Comparison of ENCODE assay signal across 8 mouse cellular contexts in the genomic region with DNA sequence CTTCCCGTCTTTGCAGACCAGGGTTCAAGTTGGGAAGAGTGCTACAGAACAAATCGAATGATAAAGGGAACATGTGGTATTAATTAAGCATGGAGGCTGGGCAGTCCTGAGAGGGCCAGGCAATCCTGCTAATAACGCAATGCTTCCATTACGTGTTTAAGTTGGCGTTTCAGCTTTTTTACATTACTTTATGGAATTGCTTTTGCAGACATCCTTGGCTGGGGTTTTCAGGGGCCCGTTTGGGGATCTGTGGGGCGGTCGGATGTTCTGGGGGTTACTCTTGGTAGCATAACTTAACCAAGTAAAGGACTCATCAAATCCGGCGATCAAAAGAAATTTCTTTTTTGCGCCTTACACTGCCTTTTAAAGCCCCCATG.
DNase-seq lines count a peak whose midpoint lies in the region; ATAC-seq and TF ChIP-seq lines count a peak whose summit lies in the region.

No protein-coding gene starts in this region.

- H3K4me1 ChIP-seq in cerebellum, adult 2 months (ENCODE audit: control insufficient read depth, insufficient read depth, low read length): 0 out of 2 replicates have a peak, but pooled peaks cover 3% of the 10 kb centered on the region
- H3K4me1 ChIP-seq in heart, postnatal 0 days (ENCODE audit: control insufficient read depth, insufficient read depth): no peaks in the 10 kb centered on the region

- peak overlapping the region; percentile 57 for H3K4me3 ChIP-seq in cerebellum, adult 2 months (replicated peaks; ENCODE audit: insufficient read depth, low read depth, low read length)
- peak overlapping the region; percentile 91 for H3K4me3 ChIP-seq in heart, postnatal 0 days (ENCODE audit: low read depth, low read length)

- no peak for DNase-seq in cerebellum, adult 2 months
- DNase-seq in adipocyte (ENCODE audit: low spot score): peak; percentile 53
- DNase-seq in heart, postnatal 0 days (ENCODE audit: low spot score): no peak
- peak; percentile 43 for DNase-seq in mesoderm, embryonic 11.5 days (ENCODE audit: low read depth, low spot score)
- DNase-seq in spleen, postnatal 14 days (ENCODE audit: low spot score in 2 of 2): no peak
- no peak for DNase-seq in urinary bladder, postnatal 4 days (ENCODE audit: low spot score in 2 of 2)
- DNase-seq in B cell, adult 2 months: no peak

- TF ChIP-seq CTCF in cerebellum, adult 2 months (IDR thresholded peaks at IDR 0.05; ENCODE audit: borderline replicate concordance, insufficient read depth, low read depth, low read length): no peak
- TF ChIP-seq CTCF in heart, postnatal 0 days (IDR thresholded peaks at IDR 0.05; ENCODE audit: low read depth): no peak

- no peak for ATAC-seq in cerebellum, adult (ENCODE audit: insufficient number of reproducible peaks, low FRiP score, low TSS enrichment)
- ATAC-seq in heart, postnatal 0 days (ENCODE audit: insufficient read depth, low read depth): no peak

- no peaks in the 10 kb centered on the region for H3K27me3 ChIP-seq in cerebellum, adult 2 months (ENCODE audit: control insufficient read depth, insufficient read depth, low read length)
- no peaks in the 10 kb centered on the region; the same call in 1 of the 2 replicates for H3K27me3 ChIP-seq in heart, postnatal 0 days (ENCODE audit: control insufficient read depth, insufficient read depth, low read length)

- TF ChIP-seq EP300 in heart, postnatal 0 days (IDR thresholded peaks at IDR 0.05; ENCODE audit: low read depth): no peak

- no peaks in the 10 kb centered on the region for H3K9me3 ChIP-seq in heart, postnatal 0 days (replicated peaks; ENCODE audit: control insufficient read depth, low read length)

- H3K36me3 ChIP-seq in heart, postnatal 0 days (replicated peaks; ENCODE audit: control insufficient read depth, insufficient read depth, low read length): no peaks in the 10 kb centered on the region

- H3K9ac ChIP-seq in heart, postnatal 0 days (replicated peaks; ENCODE audit: low read depth, low read length): peak overlapping the region; percentile 93

- H3K27ac ChIP-seq in cerebellum, adult 2 months (ENCODE audit: insufficient read depth, low read length): no peak overlapping the region
- 0 out of 2 replicates have a peak overlapping the region, but pooled peaks have one; percentile 15 for H3K27ac ChIP-seq in heart, postnatal 0 days (ENCODE audit: low read depth)

- no peak for TF ChIP-seq POLR2A in cerebellum, adult 2 months (IDR thresholded peaks at IDR 0.05; ENCODE audit: borderline replicate concordance, insufficient read depth, low read length)

- peak overlapping the region; percentile 78 for H3K4me2 ChIP-seq in heart, postnatal 0 days (ENCODE audit: low read depth, low read length)

- 14% methylated on average over 11 of the region's 11 CpGs for WGBS in cerebellum, adult 2 months
- 7% methylated on average over 11 of the region's 11 CpGs for WGBS in heart, postnatal 0 days

Comparison
In these comparisons a context has a peak if more than half of its experiments do, and no peak if none do; other contexts are left out.
1. DNase-seq: peak in adipocyte (single experiment) and mesoderm, embryonic 11.5 days (single experiment); none in cerebellum, adult 2 months (0 of 2), heart, postnatal 0 days (single experiment), spleen, postnatal 14 days (0 of 2), urinary bladder, postnatal 4 days (0 of 2) and B cell, adult 2 months (0 of 2).